In the genomic region with DNA sequence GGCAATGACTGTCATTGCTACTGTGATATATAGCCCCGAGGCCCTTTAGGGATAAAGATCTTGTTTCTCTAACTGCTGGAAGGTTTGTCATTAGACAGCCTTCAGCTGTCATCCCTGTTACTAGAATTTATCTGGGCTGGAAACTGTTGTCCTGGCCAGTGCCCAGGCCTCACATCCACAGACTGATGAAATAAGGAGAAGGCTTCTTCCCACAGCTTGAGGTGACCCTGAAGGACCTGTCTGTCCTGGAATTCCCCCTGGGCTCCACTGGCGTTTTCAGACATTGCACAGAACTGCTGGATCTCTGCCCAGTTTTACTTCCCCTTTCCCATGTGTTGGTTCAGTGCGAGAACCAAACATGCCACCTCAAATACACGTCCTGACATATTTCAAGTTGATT, we compare ENCODE assay signal across 9 mouse cellular contexts.
DNase-seq lines count a peak whose midpoint lies in the region; ATAC-seq and TF ChIP-seq lines count a peak whose summit lies in the region.
"Had no signal": no experiment of that assay in that cellular context is flagged by ENCODE, and none has a peak within 500 bp of the region (broad histone marks: within the 10 kb centered on the region; RNA-seq: fewer than 3 reads in every experiment).

No protein-coding gene starts in this region.

- no peaks in the 10 kb centered on the region for H3K4me1 ChIP-seq in hindbrain, postnatal 0 days (ENCODE audit: insufficient read depth, low read length)
- no peaks in the 10 kb centered on the region for H3K4me1 ChIP-seq in hindbrain, embryonic 10.5 days (replicated peaks)

- DNase-seq in hindbrain, postnatal 0 days (ENCODE audit: low spot score), result peak; percentile 12
- no peak for DNase-seq in hindbrain, embryonic 10.5 days (ENCODE audit: low spot score)
- DNase-seq in MEL-GATA-1-ER (ENCODE audit: extremely low read depth, low read depth), result peak; percentile 68
- DNase-seq in brain, adult 2 months (ENCODE audit: low read depth, low spot score), result peak; percentile 3
- DNase-seq in kidney, postnatal 4 days, result peak; percentile 20 to 26
- no peak for DNase-seq in layer of hippocampus, adult 9-11 months
- no peak for DNase-seq in cerebellum, adult 11 months
- DNase-seq in right cerebral cortex, postnatal 36 days (ENCODE audit: low spot score in 2 of 2), result no peak

- 65% methylated on average over 4 of the region's 4 CpGs for WGBS in hindbrain, postnatal 0 days
- WGBS in hindbrain, embryonic 10.5 days, result 77% methylated on average over 4 of the region's 4 CpGs

- H3K36me3 ChIP-seq in hindbrain, postnatal 0 days (ENCODE audit: insufficient read depth, low read length), result no peaks in the 10 kb centered on the region
- no peaks in the 10 kb centered on the region for H3K36me3 ChIP-seq in hindbrain, embryonic 10.5 days

- no peak overlapping the region for H3K4me2 ChIP-seq in hindbrain, postnatal 0 days (ENCODE audit: low read depth, low read length)

- H3K9me3 ChIP-seq in hindbrain, postnatal 0 days (ENCODE audit: low read length), result no peaks in the 10 kb centered on the region
- no peaks in the 10 kb centered on the region for H3K9me3 ChIP-seq in hindbrain, embryonic 10.5 days

- no peak overlapping the region for H3K9ac ChIP-seq in hindbrain, postnatal 0 days (replicated peaks; ENCODE audit: low read length)

- no peak overlapping the region for H3K4me3 ChIP-seq in hindbrain, postnatal 0 days (ENCODE audit: low read length)
- H3K4me3 ChIP-seq in hindbrain, embryonic 10.5 days, result no peak overlapping the region

- H3K27me3 ChIP-seq in hindbrain, postnatal 0 days (ENCODE audit: insufficient read depth, low read length), result no peaks in the 10 kb centered on the region
- H3K27me3 ChIP-seq in hindbrain, embryonic 10.5 days (ENCODE audit: insufficient read depth, poor library complexity, severe bottlenecking), result no peaks in the 10 kb centered on the region

- ATAC-seq in hindbrain, postnatal 0 days, result no peak
- ATAC-seq: hindbrain, embryonic 16.5 days had no signal

- TF ChIP-seq CTCF in hindbrain, postnatal 0 days (IDR thresholded peaks at IDR 0.05; ENCODE audit: low read depth), result no peak

- H3K27ac ChIP-seq in hindbrain, postnatal 0 days, result no peak overlapping the region
- no peak overlapping the region for H3K27ac ChIP-seq in hindbrain, embryonic 10.5 days

Comparison
In these comparisons a context has a peak if more than half of its experiments do, and no peak if none do; other contexts are left out.
1. DNase-seq: peak in hindbrain, postnatal 0 days (single experiment), MEL-GATA-1-ER (single experiment), brain, adult 2 months (single experiment) and kidney, postnatal 4 days (2 of 2); none in hindbrain, embryonic 10.5 days (single experiment), layer of hippocampus, adult 9-11 months (single experiment), cerebellum, adult 11 months (single experiment) and right cerebral cortex, postnatal 36 days (0 of 2).